In the genomic region with DNA sequence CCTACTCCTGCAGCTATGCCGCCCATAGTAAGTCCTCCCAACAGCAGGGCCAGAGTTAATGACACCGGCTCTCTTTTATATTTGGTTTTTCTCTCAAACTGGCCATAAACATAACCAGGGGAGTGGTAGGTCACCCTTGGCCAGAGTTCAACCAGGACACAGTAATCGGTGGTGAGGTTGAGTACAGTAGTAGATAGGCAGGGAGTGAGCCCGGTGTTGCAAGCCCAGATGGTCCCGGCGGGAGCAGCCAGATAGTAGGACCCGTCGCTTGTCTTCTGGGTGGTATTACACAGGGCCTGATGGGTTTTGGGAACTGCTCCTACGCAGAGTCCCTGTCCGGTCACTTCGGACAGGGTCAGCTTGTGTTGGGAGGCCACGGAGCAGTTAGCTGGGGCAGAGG, we compare ENCODE assay signal across 8 mouse cellular contexts. TPM values are rescaled to one million over a fixed set of nuclear protein-coding genes. Genes with fewer than 3 reads are reported as not detected.
A peak's percentile ranks its signal among the peaks of the same experiment; 100 is the strongest.
DNase-seq lines count a peak whose midpoint lies in the region.

No protein-coding gene starts in this region.

- peak; percentile 38 to 73 for DNase-seq in adrenal gland, adult (ENCODE audit: inconsistent age in 2 of 2, low spot score in 1 of 2)
- peak; percentile 75 for DNase-seq in cerebellum, adult 9-11 months
- DNase-seq in gastrocnemius, adult 8-10 months (ENCODE audit: low spot score in 2 of 2) = peak; percentile 42 to 50
- peak; percentile 57 for DNase-seq in kidney, adult 11 months
- DNase-seq in layer of hippocampus, postnatal 14 days (ENCODE audit: low spot score in 2 of 2) = peak; percentile 23 to 25
- DNase-seq in ovary, postnatal 10 days (ENCODE audit: low spot score) = peak; percentile 19
- DNase-seq in testis, postnatal 14 days (ENCODE audit: low spot score) = peak; percentile 49
- DNase-seq in urinary bladder, postnatal 4 days (ENCODE audit: low spot score in 2 of 2) = peak; percentile 43 to 76

RNA-seq across cellular contexts. Expression of gene Akap1, which starts 27.1 kb away (rescaled TPM):
- 10 to 100 TPM; 61.8 to 71.6 (median 65.3) TPM for total RNA-seq in gastrocnemius, adult 8-10 months (2022)
- 10 to 100 TPM; 38.9 to 39.8 TPM for total RNA-seq in layer of hippocampus, postnatal 14 days (2021)

Comparison
In these comparisons a context has a peak if more than half of its experiments do, and no peak if none do; other contexts are left out.
1. Peak in every context shown above with its lines: DNase-seq.
2. DNase-seq: peak in every context shown above with its lines; median percentile 75 in cerebellum, adult 9-11 months; 60 in urinary bladder, postnatal 4 days; 57 in kidney, adult 11 months; 56 in adrenal gland, adult; 49 in testis, postnatal 14 days; 46 in gastrocnemius, adult 8-10 months; 24 in layer of hippocampus, postnatal 14 days; 19 in ovary, postnatal 10 days.